Mouse (Mus musculus): ENCODE data around the gene Snupn.

GRCm38 (mm10) chr9:56927191-56928012, 23.3 kb upstream of the Snupn start:
- TF ChIP-seq CTCF (IDR thresholded peaks at IDR 0.05; ENCODE audit: low read depth, low read length) (no peak), EP300 (IDR thresholded peaks at IDR 0.05; ENCODE audit: insufficient read depth, low read depth, low read length) (no peak)

Data from ES-Bruce4 (cell line).